ENCODE assay signal across 8 mouse cellular contexts in genomic region chr2:180589123-180589831, GRCm38 (mm10). TPM values are rescaled to one million over a fixed set of nuclear protein-coding genes. Genes with fewer than 3 reads are reported as not detected.
A peak's percentile ranks its signal among the peaks of the same experiment; 100 is the strongest.
DNase-seq lines count a peak whose midpoint lies in the region; ATAC-seq lines count a peak whose summit lies in the region.

Ogfr (plus strand) TSS chr2:180589245.

- ATAC-seq in intestine, embryonic 15.5 days = peak; percentile 95
- peak; percentile 82 for ATAC-seq in megakaryocyte-erythroid progenitor cell, adult 5-6 weeks (replicated peaks; ENCODE audit: low FRiP score, low TSS enrichment, poor library complexity, severe bottlenecking)

- peak within 1 kb of the TSS; percentile 65 for H3K4me2 ChIP-seq in intestine, embryonic 15.5 days (replicated peaks)

- no peaks in the 10 kb centered on the region for H3K27me3 ChIP-seq in intestine, embryonic 15.5 days (replicated peaks)

- DNase-seq in adrenal gland, adult 18-20 months (ENCODE audit: low spot score in 2 of 2) = peak; percentile 78 to 82
- DNase-seq in embryo, embryonic 11.5 days (ENCODE audit: low read depth, low spot score) = peak; percentile 77
- DNase-seq in gastrocnemius, postnatal 4 days (ENCODE audit: low spot score in 2 of 2) = peak; percentile 70 to 85
- DNase-seq in left cerebral cortex, postnatal 14 days (ENCODE audit: low spot score in 2 of 2) = peak; percentile 84 to 85
- peak; percentile 89 for DNase-seq in right cerebral cortex, postnatal 14 days
- peak; percentile 75 for DNase-seq in urinary bladder, postnatal 25 days (ENCODE audit: low spot score)

- peak within 1 kb of the TSS; percentile 80 for H3K27ac ChIP-seq in intestine, embryonic 15.5 days

- intact Hi-C loops in left cerebral cortex, postnatal 14 days (cut with DNase I) = no loop called here

- H3K4me1 ChIP-seq in intestine, embryonic 15.5 days (replicated peaks) = peaks cover 5% of the 10 kb centered on the region; the same call in 1 of the 2 replicates

- under 1% methylated on average over 67 of the region's 67 CpGs for WGBS in intestine, embryonic 15.5 days

- H3K36me3 ChIP-seq in intestine, embryonic 15.5 days = peaks cover 35% of the 10 kb centered on the region

- H3K4me3 ChIP-seq in intestine, embryonic 15.5 days (replicated peaks) = peak within 1 kb of the TSS; percentile 62

- H3K9me3 ChIP-seq in intestine, embryonic 15.5 days = no peaks in the 10 kb centered on the region

- peak within 1 kb of the TSS; percentile 74 for H3K9ac ChIP-seq in intestine, embryonic 15.5 days

RNA-seq across cellular contexts. Expression of gene Ogfr, which starts in this region (rescaled TPM):
- 10 to 100 TPM; 36.6 to 46.6 TPM for total RNA-seq in adrenal gland, adult 18-20 months (2021)
- total RNA-seq in gastrocnemius, postnatal 4 days (2021) = 10 to 100 TPM; 46.8 to 52.2 TPM
- polyA plus RNA-seq in intestine, embryonic 15.5 days (2015; fragmentation: Nextera tagmentation; extraction: Ambion mirVana) = 42.1 and 44.2 TPM in 2 replicates
- total RNA-seq in left cerebral cortex, postnatal 14 days (2021) = 10 to 100 TPM; 61.5 to 62.9 TPM
- 24.8 and 37.6 TPM in 2 replicates for total RNA-seq in megakaryocyte-erythroid progenitor cell, adult 5-6 weeks (2014; fragmentation: Nextera tagmentation)
- total RNA-seq in megakaryocyte-erythroid progenitor cell, adult 5-6 weeks (2017) = 32.0 and 42.5 TPM in 2 replicates

Comparison
In these comparisons a context has a peak if more than half of its experiments do, and no peak if none do; other contexts are left out.
1. Peak in every context shown above with its lines: DNase-seq, ATAC-seq, H3K4me3 ChIP-seq and H3K27ac ChIP-seq.